Mouse (Mus musculus): ENCODE measurements around the gene Lin54.
A peak's percentile ranks its signal among the peaks of the same experiment; 100 is the strongest.

Gene Lin54

DNA sequence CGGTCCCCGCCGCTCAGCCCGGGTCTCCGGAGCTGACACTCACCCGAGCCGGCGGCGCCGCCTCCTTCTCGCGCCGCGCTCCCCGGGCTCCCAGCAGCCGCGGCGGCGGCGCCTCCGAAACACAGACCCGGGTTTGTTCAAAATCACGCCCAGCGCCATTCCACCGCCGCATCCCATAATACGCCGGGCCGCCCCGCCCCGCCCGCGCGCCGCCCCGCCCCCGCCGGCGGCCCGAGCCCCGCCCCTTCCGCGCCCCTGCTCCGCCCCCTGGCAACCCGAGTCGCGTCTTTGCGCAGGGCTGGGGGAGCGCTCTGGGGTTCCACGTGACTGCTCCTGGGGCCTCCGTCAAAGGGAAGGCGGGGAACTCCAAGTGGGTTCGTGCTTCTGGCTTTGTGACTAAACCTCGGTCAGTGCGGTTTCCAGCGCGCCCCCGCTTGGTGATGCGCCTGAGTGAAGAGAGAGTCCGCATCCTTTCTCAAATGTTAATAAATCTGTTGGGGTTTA is at the start of gene Lin54:
Gene Lin54 (minus strand): TSS at position 182 of the 504 bp plus-strand sequence.
- peak; percentile 82 to 91 for DNase-seq

DNA sequence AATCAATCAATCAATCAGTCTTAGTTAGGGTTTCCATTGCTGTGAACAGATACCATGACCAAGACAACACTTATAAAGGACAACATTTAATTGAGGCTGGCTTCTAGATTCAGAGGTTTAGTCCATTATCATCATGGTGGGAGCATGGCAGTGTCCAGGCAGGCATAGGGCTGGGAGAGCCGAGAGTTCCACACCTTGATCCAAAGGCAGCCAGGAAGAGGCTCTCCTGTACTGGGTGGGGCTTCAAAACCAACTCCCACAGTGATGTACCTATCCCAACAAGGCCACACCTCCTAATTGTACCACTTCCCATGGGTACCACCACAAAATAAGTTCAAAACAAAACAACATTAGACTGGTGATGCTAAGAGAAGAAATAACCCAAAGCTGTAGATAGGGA is 49.7 kb upstream of the Lin54 start:
- DNase-seq = no peak

DNA sequence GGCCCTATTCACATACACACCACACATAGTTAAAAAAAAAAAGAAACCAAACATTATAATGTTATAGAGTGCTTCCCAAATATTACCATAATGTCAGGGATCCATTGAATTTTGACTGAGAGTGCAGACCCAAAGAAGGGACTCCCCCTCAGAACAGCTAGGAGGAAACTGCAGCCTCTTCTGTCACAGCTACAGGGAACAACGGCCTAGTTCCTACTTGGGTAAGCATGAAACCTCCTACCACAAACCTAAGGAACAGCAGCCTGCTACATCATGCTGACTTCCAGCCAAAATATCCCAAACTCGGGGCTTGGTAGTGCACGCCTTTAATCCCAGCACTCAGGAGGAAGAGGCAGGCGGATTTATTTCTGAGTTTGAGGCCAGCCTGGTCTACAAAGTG is 48.9 kb upstream of the Lin54 start:
- no peak for DNase-seq

DNA sequence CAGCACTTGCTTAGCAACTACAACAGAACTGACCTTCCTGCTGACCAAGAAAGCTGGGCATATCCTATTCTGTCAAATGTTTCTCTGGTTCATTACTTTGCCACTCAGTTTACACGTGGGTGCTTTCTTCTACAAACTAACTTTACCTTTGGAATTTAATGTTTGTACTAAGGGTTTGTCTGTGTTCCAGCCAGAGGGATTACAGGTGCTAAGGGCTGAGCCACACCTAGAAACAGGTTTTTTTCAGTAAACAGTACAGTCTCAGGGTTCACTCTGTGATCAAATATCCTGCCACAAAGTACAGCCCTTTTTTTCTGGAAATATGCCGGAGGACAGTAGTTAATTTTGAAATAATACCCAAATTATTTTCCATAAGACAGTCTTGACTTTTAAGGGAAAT is 47.8 kb upstream of the Lin54 start:
- DNase-seq = no peak

DNA sequence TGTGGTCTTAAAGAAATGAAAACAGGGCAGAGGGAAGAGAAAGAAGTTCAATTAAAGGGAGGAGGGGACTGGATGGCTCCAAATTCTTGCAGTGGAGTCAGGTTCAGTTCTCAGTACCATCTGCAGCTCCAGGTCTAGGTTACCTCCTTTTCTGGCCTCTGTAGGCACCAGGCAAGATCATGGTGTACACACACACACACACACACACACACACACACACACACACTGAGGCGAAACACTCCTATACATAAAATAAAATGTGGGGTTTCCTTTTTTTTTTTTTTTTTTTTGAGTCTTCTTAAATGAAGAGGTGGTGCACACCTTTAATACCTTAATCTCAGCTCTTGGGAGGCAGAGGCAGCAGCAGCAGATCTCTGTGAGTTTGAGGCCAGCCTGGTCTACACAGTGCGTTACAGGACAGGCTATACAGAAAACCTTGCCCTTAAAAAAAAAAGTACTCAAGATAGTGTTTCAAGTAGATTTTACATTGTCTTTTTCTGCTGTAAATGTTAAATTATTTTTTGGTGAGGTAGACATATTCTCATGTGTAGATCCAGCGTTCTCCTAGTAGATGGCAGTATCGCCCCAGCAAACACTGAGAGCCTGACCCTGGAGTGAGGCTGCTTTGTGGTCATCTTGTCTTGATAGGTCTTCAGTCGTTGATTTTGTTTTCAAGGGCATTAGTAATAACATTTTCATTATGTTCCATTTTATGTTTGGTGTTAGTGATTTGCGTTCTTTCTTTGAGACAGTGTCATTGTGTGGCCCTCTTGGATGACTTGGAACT is 46.0 kb upstream of the Lin54 start:
- no peak for DNase-seq

DNA sequence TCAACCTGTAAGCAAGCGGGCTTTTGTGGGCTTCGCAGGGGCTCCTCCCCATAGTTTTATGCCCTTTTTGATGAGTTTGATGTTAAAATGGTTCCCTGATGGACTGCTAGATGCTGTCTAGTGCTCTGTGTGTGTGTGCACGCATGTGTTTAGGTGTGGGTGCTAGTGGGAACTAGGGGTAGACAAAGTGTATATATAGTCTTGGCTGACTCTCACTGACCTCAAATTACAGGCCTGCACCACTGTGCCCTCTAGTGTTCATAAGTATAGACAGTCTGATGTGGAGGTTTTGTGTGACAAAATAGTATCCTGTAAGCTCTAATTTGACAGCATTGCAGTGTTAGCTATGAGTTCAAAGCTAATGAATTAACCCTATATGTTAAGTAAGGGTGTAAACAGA is 36.2 kb upstream of the Lin54 start:
- no peak for DNase-seq

DNA sequence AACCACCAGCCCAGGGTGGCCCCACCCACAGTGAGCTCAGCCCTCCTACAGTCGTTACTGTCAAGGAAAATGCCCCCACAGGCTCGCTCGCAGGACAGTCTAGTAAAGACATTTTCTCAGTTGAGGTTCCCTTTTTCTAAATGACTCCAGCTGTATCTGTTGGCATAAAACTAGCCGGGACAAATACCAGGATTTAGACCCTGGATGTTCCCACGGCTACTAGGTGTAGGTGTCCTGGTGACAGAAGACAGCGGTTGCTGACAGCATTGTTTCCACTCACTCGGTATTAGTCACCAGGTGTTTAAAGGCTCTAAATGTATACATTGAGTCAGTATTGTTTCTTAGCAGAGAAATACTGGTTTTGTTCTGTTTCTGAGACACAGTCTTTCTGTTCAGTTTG is 35.4 kb upstream of the Lin54 start:
- DNase-seq = no peak

DNA sequence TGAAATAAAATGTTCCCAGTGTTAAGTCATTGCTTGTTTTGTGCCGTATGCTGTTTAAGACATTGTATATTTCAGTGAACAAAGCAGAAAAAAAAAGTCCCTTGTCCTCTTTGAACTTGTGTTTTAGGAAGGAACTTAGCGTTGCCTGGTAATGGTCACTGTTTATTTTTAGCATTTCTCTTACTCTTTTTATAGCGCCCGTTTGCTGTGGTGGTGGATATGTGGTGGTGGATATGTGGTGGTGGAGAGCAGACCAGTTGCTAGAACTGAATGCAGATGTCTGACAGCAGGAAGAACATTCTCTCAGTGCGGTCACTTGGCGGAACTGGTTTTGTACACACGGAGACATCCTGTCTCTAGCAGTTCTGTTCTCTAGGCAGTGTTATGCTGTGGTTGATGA is 25.7 kb upstream of the Lin54 start:
- peak; percentile 22 to 52 for DNase-seq

DNA sequence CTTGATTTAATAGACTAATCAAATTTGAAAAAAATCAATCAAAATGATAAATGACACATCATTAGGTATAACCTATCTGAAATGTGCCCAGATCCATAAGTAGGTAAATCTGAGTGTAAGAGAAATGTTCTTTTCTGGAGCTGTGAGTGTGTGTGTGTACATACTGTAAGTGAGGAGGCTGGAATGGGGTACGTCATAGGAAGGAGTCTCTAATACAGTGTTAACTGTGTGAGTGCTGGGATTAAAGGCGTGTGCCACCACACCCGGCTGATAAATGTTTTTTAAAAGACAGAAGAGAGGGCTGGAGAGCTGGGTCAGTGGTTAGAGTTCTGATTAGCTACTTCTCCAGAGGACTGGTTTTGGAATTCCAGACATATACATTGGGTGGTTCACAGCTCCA is 25.2 kb upstream of the Lin54 start:
- no peak for DNase-seq

DNA sequence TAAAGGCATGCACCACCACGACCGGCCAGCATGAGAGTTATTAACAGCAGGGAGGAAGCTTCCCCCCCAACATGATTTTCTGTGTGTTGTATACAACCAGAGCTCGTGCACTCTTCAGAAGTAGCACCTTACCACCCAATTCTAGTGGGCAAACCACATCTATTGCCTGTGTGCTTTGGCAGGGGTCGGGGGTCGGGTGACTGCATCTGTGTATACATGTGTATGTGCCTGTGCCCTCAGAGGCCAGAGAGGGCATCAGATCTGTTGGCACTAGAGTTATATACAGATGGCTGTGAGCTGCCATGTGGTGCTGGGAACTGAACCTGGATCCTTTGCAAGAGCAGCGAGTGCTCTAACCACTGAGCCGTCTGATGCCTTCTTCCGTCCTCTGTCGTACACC is 24.5 kb upstream of the Lin54 start:
- DNase-seq = no peak

DNA sequence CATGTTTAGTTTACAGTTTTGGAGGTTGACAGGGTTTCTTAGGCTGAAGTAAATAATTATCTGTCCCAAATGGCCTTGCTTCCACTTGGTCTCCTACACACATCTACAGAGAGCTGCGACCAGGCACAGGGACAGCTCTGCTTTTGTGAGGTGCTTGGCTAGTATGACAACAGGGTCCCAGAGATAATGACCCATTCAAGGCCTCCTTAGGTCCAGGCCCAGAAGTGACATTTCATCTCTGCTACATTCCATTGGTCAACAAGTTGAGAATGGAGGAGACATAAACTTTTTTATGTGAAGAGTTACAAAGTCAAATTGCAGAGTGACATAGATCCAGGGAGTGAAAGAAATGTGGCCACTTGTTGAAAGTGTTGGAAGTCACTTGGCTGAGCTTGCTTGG is 22.9 kb upstream of the Lin54 start:
- DNase-seq = no peak

DNA sequence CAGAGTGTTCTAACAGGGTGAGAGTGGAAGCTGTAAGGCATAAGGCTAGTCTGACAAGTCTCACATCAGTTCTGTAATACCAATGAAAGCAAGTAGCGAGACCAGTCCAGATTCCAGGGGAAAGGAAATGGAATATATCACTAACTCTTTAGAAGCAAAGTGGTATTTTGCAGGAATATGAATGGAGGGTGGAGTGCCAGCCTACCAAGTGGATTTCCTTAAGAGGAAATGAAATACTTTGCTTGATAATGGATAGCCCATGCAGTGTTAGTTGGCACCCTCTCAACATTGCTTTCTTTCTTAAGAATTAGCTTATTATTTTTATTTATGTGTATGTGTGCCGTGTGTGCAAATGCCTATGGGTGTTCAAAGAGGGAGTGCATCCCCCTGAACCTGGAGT is 19.8 kb upstream of the Lin54 start:
- no peak for DNase-seq

DNA sequence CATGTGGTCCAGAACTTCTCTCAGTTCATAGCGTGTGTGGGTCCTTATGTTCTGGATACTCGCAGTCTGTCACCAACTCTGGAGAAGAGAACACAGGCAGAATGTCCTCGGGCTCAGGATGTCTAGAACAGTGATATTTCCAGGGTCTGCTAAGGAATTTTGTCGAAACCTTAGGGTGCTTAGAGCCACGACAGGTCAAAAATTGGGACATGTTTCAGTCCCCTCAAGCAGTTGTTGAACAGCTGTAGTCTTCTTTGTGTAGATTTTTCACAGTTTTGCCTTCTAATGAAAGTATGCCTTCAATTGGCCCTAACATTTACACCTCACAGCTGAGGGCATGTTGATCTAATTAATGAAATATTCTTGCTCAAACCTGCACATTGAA is 18.6 kb upstream of the Lin54 start:
- no peak for DNase-seq

DNA sequence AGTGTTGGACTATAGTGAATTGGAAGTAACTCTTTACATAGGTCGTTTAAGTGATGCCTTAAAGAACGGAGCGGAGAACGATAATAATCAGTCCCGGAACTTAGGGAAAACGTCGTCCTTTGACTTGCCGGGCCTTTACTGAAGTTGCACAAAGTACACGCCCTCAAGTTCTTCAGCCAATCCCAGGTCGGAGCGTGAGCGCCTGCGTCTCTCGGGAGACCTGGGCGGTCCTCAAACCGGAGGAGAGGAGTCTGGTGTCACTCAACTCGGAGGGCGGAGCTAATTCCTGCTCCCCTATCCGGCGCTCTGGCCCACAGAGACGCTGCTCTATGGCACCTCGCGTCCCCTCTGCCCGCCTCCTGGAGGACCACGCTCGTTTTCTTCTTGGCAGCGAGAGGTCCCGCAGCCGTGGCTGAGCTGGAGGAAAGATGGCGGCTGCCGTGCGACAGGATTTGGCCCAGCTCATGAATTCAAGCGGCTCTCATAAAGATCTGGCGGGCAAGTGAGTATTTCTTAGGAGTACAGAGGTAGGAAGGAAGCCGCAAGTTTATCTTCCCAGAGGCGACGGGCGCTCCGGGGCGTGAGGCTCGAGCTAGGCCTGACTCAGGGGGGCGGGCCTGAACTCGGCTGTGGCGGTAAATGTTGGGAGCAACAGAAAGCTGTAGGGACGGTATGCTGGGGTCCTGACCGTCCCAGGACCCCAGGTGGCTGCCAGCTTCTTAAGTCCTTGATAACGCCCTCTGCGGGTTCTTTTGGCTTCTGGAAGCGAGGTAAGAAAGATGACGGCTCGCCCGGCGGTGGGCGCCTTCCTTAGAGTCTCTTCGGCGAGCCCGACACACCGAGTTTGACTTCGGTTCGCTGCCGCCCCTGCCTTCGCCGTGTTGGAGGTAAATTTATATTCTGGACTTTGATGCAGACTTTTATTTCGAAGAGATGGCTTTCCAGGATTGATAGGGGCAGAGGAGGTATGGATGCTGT is 17.9 kb upstream of the Lin54 start, which contains the start of gene Cops4:
Gene Cops4 (plus strand): TSS at position 261 of the 978 bp plus-strand sequence.
- DNase-seq = peak; percentile 96 to 98

DNA sequence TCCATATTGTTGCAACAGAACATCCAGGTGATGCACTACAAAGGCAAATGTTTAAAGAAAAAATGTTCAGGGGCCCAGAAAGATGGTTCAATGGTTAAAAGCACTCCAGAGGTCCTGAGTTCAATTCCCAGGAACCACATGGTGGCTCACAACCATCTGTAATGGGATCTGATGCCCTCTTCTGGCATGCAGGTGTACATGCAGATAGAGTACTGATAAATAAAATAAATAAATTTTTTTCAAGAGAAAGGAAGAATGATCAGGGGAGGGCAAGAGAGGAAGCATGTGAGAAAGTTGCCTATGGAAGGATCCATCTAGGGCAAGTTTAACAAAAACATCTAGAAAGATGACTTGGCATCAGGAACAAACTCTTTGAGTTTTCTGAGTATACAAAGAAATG is 12.1 kb upstream of the Lin54 start:
- DNase-seq = no peak

DNA sequence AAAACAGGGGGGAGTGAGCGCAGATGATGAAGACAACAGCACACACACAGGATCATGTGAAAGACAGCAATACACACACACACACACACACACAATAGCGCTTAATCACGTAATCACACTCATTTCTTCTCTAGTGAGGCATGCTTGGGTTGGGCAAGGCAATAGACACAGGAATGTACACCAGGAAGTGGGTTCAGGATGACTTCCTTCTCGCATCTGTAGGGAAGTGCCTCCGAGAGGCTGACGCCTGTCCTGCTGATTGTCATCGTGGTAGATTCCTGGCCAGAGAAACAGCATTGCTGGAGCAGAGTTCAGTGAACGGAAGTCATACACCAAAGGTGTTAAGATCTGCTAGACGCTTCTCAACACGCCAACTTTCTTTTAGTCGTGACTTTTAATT is 8.8 kb upstream of the Lin54 start:
- DNase-seq = no peak

DNA sequence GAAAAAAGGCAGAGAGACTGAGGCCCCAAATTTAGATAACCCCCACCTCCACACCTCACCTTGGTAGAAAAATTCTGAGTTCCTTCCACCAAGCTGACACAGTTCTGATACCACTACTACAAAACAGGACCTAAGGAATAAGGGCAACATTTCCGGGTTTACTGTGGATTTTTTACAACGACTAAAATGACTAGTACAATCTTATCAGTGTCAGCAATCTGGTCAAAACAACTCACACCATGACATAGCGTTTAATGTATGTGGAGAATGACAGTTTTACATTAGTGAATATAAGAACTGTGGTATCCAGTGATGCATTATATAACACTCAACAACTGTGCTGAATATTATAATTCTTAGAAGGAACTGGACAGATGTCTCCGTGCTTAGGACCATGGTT is 828 bp upstream of the Lin54 start:
- no peak for DNase-seq

DNA sequence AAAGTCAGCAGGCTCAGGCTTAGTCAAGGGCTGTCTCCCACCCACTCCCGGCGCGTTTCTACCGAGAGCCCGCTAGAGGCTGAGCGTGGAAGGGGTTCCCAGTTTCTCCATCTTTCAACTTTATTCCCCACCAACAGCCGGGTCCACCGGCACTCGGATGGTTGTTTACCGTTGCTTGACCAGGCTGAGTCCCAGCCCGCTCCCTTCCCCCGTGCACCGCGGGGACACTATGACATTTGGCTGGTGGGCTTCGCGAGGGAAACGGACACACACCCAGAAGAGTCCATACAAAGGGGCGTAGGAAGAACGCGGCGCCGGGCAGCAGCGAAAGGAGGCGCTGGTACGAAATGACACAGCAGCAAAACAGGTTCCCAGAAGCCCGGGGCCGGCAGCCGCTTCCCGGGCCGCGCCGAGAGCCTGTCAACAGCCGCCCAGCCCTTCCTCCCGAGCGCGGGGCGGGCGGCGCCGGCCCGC is 571 bp downstream of the Lin54 start:
- peak; percentile 42 to 48 for DNase-seq

DNA sequence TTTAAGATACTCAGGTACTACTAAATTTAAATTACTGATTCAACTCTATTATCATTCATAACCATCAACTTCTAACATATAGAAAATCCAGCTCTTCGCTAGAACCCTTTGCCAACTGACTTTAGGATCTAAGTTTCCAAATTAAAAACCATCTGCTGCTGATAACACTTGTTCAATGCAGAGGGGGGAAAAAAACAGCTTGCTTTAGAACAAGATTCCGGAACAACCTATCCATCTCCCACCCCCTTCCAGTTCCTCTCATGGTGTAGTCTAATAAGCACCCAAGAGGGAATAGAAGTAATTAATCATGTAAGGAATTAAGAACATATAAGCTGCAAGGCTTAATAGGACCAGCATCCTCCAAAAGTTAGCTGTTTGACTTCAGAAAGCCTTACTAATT is 1.2 kb downstream of the Lin54 start:
- DNase-seq = no peak

DNA sequence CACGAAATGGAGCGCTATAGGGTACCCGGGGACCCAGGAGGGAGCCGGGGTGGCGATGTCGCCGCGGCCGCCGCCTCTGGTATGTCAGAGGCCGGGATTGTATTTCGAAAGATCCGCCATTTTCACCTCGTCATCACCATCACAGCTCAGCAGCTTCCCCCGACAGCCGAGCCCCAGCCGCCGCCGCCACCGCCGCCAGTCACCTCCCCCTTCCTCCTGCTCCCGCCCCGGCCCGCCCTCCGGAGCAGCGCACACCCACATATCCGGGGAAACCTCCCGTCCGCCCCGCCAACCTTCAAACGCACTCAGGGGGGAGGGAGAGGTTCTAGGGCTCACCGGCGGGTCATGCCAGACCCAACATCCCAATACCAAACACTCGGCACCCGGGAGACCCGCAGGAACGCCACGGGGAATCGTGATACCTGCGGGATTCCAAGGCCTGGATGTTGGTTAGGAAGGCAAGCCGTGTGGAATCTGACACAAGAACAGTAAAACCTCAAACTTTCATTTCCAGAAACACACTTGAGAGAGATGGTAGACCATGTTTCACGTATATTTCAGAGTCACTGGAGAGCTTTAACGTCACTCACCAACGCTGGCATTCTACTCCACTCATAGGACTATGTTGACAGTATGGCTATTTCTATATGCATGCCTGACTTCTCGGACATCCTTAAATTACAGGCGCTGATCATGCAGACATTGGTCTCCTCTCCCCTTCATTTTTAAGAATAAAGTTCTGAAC is 1.8 kb downstream of the Lin54 start:
- DNase-seq = peak; percentile 79

DNA sequence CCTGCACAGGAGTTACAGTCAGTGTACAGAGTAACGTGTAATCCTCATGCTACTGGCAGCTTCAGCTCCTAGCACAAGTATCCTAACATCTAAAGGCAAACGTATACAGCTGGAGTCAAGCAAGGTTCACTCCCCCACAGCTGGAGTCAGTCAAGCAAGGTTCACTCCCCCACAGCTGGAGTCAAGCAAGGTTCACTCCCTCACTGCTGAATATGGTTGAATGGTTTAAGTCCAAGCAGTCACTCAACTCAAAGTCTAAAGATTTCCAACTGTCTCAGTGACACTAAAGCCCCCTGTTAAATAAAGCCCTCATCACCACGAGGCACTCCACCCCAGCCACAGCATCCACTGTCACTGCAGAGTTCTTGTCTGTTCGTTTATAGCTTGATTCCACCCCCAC is 8.7 kb downstream of the Lin54 start:
- DNase-seq = no peak

DNA sequence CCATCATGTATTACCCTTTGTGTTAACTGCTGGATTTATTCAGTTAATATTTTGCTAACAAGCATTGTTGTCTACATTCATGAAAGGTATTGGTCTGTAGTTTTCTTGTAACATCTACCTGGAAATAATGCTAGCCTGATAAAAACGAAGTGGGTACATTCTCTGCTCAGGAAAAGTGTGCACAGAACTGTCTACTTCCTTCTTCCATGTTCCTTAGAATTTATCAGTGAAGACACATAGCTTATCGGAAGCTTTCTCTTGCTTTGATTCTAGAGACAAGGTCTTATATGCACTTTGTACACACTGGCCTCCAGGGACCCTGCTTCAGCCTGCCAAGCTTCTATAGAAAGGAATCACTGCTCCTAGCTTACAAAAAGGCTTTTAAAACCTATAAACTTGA is 11.1 kb downstream of the Lin54 start:
- no peak for DNase-seq

DNA sequence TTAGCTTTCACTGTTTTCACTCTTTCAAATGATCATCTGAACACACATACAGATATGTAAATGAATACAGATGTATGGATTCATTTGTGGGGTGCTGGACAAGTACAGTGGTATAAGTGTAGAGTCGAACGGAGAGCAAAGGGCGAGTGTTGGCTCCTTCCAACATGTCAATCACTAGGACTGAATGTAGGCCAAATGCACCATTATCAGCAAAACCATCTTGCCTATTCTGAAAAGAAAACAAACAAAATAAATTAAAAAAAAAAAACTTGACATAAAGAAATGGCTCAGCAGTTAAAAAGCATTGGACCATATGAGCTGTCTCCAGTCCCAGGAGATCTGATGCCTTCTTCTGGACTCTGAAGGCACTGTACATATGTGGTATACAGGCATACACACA is 12.2 kb downstream of the Lin54 start:
- no peak for DNase-seq

Measured in thymus, adult 18-20 months (tissue).